Mouse (Mus musculus) myocyte (in vitro differentiated cells): ENCODE data around the gene Map4k3. TPM values are rescaled to one million over a fixed set of nuclear protein-coding genes. Genes with fewer than 3 reads are reported as not detected.

Experiments used
- H3K27me3 ChIP-seq: one replicate; pipeline ENCODE4 v1.6.1; 2011; ENCODE audit not compliant: control insufficient read depth, insufficient read depth, insufficient read length
- H3K36me3 ChIP-seq: one replicate; pipeline ENCODE4 v1.6.1; 2011; ENCODE audit not compliant: control insufficient read depth, insufficient read depth
- H3K4me2 ChIP-seq: one replicate; pipeline ENCODE4 v1.6.1; 2011; ENCODE audit warnings: low read depth, control low read depth
- H3K4me3 ChIP-seq: one replicate; pipeline ENCODE4 v1.5.1; 2011; ENCODE audit warnings: mild to moderate bottlenecking, control low read depth, moderate library complexity
- H3K79me2 ChIP-seq: one replicate; pipeline ENCODE4 v1.6.1; 2011; ENCODE audit not compliant: control insufficient read depth, insufficient read depth
- H3ac ChIP-seq: one replicate; pipeline ENCODE4 v1.6.1; 2011; ENCODE audit not compliant: control insufficient read depth, insufficient read length
- CEBPB ChIP-seq: IDR thresholded peaks from 2 replicates; pipeline ENCODE4 v1.6.1; 2011; ENCODE audit warnings: mild to moderate bottlenecking, moderate library complexity; ENCODE audit not compliant: poor library complexity, insufficient read depth, severe bottlenecking
- E2F4 ChIP-seq: IDR thresholded peaks from one replicate; pipeline ENCODE4 v1.6.1; 2011; ENCODE audit warnings: mild to moderate bottlenecking, control low read depth, moderate library complexity; ENCODE audit not compliant: insufficient read depth
- MAX ChIP-seq: IDR thresholded peaks from one replicate; pipeline ENCODE4 v1.6.1; 2011; ENCODE audit warnings: low read depth, mild to moderate bottlenecking, control low read depth
- MYOD1 ChIP-seq, 3 experiments: IDR thresholded peaks; one replicate each; pipeline ENCODE4 v1.6.1; 2011; ENCODE audit warnings: control low read depth in 2 of 3, low read depth in 2 of 3, mild to moderate bottlenecking in 2 of 3, moderate library complexity in 1 of 3; ENCODE audit not compliant: insufficient read length in 2 of 3, control insufficient read depth in 1 of 3
- MYOG ChIP-seq, 3 experiments: IDR thresholded peaks; one replicate each; pipeline ENCODE4 v1.6.1; 2011; ENCODE audit warnings: control low read depth in 2 of 3, low read depth in 2 of 3, mild to moderate bottlenecking in 2 of 3; ENCODE audit not compliant: insufficient read length in 2 of 3, control insufficient read depth in 1 of 3, insufficient read depth in 1 of 3
- POLR2A ChIP-seq: IDR thresholded peaks from one replicate; pipeline ENCODE4 v1.6.1; 2011; ENCODE audit warnings: low read depth, mild to moderate bottlenecking, control low read depth, moderate library complexity; ENCODE audit not compliant: insufficient read length
- REST ChIP-seq: IDR thresholded peaks from one replicate; pipeline ENCODE4 v1.6.1; 2011; ENCODE audit warnings: mild to moderate bottlenecking, control low read depth, moderate library complexity; ENCODE audit not compliant: insufficient read depth, insufficient read length
- SRF ChIP-seq: IDR thresholded peaks from one replicate; pipeline ENCODE4 v1.6.1; 2011; ENCODE audit warnings: low read depth; ENCODE audit not compliant: control insufficient read depth, insufficient read length
- TCF12 ChIP-seq: IDR thresholded peaks from one replicate; pipeline ENCODE4 v1.6.1; 2011; ENCODE audit warnings: mild to moderate bottlenecking, control low read depth; ENCODE audit not compliant: poor library complexity, insufficient read depth, severe bottlenecking
- TCF3 ChIP-seq: IDR thresholded peaks from one replicate; pipeline ENCODE4 v1.6.1; 2011; ENCODE audit warnings: low read depth, control low read depth; ENCODE audit not compliant: insufficient read length
- USF1 ChIP-seq: IDR thresholded peaks from one replicate; pipeline ENCODE4 v1.6.1; 2011; ENCODE audit warnings: low read depth, mild to moderate bottlenecking, control low read depth, moderate library complexity
- polyA plus RNA-seq: library from polyadenylated mRNA; unstranded; fragments of >200 nt; fragmentation: generic; extraction: Trizol; gene quantifications from one replicate; pipeline ENCODE4 v1.2.1, GENCODE M21; 2012; ENCODE audit warnings: missing spikeins

Map4k3 gene
- polyA plus RNA-seq, 1 experiment: 2.8 TPM

GRCm38 (mm10) chr17:80553318-80554270 lies 174.7 kb downstream of the Map4k3 start:
- Histone ChIP-seq H3ac (no peak overlapping the region), H3K4me2 (peak overlapping the region; percentile 70), H3K79me2 (no peaks in the 10 kb centered on the region), H3K4me3 (peak overlapping the region; percentile 18), H3K27me3 (no peaks in the 10 kb centered on the region), H3K36me3 (no peaks in the 10 kb centered on the region)
- TF ChIP-seq TCF3 (no peak), CEBPB (peak; percentile 52; the same call in 1 of the 2 replicates), MYOG (IDR thresholded peaks at IDR 0.05; ENCODE audit: control insufficient read depth in 1 of 3, insufficient read depth in 1 of 3, insufficient read length in 2 of 3, low read depth in 2 of 3) (no peak)

- Histone ChIP-seq H3K36me3 (no peaks in the 10 kb centered on the region), H3K27me3 (no peaks in the 10 kb centered on the region), H3K4me2 (no peak overlapping the region), H3K4me3 (peak overlapping the region; percentile 18), H3K79me2 (no peaks in the 10 kb centered on the region), H3ac (no peak overlapping the region)
- TF ChIP-seq REST: no peak
- TF ChIP-seq CEBPB: no peak
- TF ChIP-seq SRF: no peak
- TF ChIP-seq MYOG (IDR thresholded peaks at IDR 0.05; ENCODE audit: control insufficient read depth in 1 of 3, insufficient read depth in 1 of 3, insufficient read length in 2 of 3, low read depth in 2 of 3): no peak
- TF ChIP-seq POLR2A: no peak
Observed at GRCm38 (mm10) chr17:80552653-80553052, 175.6 kb downstream of the Map4k3 start.

GRCm38 (mm10) chr17:80550981-80551380 lies 177.3 kb downstream of the Map4k3 start:
- no peaks in the 10 kb centered on the region for H3K27me3 ChIP-seq

DNA sequence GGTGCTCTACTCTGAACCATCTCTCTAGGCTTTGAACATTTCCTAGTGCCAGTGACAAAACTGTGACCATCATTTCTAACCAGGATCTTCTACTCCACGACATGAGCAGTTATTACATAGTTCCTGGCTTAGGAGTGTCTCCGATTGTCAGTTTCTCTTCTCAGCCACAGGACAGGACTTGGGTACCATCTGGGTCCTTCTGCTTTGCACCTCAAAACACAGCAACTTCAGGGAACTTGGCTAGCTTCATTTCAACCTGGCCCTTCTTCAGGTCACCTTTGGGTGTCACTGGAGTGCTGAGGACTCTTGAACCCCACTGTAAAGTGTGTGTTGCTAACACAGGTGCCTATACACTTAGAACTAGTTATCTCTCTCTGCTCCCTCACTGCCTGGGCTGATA lies 181.4 kb downstream of the Map4k3 start:
- Histone ChIP-seq H3K27me3 (no peaks in the 10 kb centered on the region), H3K79me2 (no peaks in the 10 kb centered on the region), H3K36me3 (no peaks in the 10 kb centered on the region), H3ac (no peak overlapping the region), H3K4me2 (no peak overlapping the region), H3K4me3 (no peak overlapping the region)
- TF ChIP-seq MYOD1 (IDR thresholded peaks at IDR 0.05; ENCODE audit: control insufficient read depth in 1 of 3, insufficient read length in 2 of 3, low read depth in 2 of 3) (no peak), E2F4 (no peak), REST (no peak), TCF12 (no peak), USF1 (no peak)

More at GRCm38 (mm10) chr17:80550981-80551380, 177.3 kb downstream of the Map4k3 start:
- H3ac ChIP-seq: no peak overlapping the region
- H3K4me3 ChIP-seq: no peak overlapping the region
- no peaks in the 10 kb centered on the region for H3K36me3 ChIP-seq
- H3K79me2 ChIP-seq: no peaks in the 10 kb centered on the region
- TF ChIP-seq CEBPB (no peak), USF1 (no peak), TCF12 (no peak), POLR2A (no peak), MAX (no peak), E2F4 (no peak), REST (no peak)
- H3K4me2 ChIP-seq: no peak overlapping the region

DNA sequence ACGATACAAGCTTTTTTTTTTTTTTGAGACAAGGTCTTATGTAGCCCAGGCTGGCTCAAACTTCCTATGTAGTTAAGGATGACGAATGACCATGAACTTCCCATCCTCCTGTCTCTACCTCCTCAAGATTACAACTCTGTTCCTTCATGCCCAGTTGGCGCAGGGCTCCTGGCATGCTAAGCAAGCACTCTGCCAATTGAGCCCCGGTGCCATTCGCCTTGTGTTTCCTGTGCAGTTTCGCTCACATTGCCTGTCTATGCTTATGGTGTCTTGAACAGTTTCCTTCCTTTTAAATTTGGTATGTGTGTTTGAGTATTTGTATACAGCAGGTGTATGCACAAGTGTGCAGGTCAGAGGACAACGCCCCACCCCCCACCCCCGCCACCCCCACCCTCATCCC lies 182.1 kb downstream of the Map4k3 start:
- Histone ChIP-seq H3K4me3 (no peak overlapping the region), H3ac (no peak overlapping the region), H3K36me3 (no peaks in the 10 kb centered on the region), H3K27me3 (no peaks in the 10 kb centered on the region), H3K4me2 (no peak overlapping the region), H3K79me2 (no peaks in the 10 kb centered on the region)
- no peak for TF ChIP-seq SRF
- TF ChIP-seq USF1: no peak

GRCm38 (mm10) chr17:80543646-80544045 lies 184.6 kb downstream of the Map4k3 start:
- Histone ChIP-seq H3K4me2 (no peak overlapping the region), H3ac (no peak overlapping the region), H3K27me3 (no peaks in the 10 kb centered on the region), H3K36me3 (no peaks in the 10 kb centered on the region), H3K79me2 (no peaks in the 10 kb centered on the region), H3K4me3 (no peak overlapping the region)
- TF ChIP-seq MYOG (IDR thresholded peaks at IDR 0.05; ENCODE audit: control insufficient read depth in 1 of 3, insufficient read depth in 1 of 3, insufficient read length in 2 of 3, low read depth in 2 of 3) (no peak), CEBPB (no peak), MAX (no peak), SRF (no peak)
